Mouse (Mus musculus) heart, embryonic 14.5 days (tissue): ENCODE measurements around the gene Tob2. TPM values are rescaled to one million over a fixed set of nuclear protein-coding genes. Genes with fewer than 3 reads are reported as not detected.

Experiments used
- ATAC-seq: fragments of 200-750 bp; cut with Nextera tagmentation; 2 replicates; pipeline ENCODE4 v1.8.0; 2017; ENCODE audit warnings: low read depth, moderate TSS enrichment; ENCODE audit not compliant: insufficient number of reproducible peaks, insufficient read depth, low FRiP score
- H3K27ac ChIP-seq, 2 experiments: fragments of 200-500 bp in 1 of 2; fragments of 300-500 bp in 1 of 2; sonication (generic) in 1 of 2; replicated peaks in 1 of 2; 2 replicates each; pipeline ENCODE4 v1.5.1; 2012 to 2014; ENCODE audit warnings: low read depth in 2 of 2, low read length in 2 of 2, control low read depth in 1 of 2, mild to moderate bottlenecking in 1 of 2, mixed read lengths in 1 of 2; ENCODE audit not compliant: control insufficient read depth in 1 of 2, insufficient read depth in 1 of 2
- H3K27me3 ChIP-seq: fragments of 300-500 bp; sonication (generic); 2 replicates; pipeline ENCODE4 v1.6.1; 2014; ENCODE audit warnings: mild to moderate bottlenecking, low read length, control low read depth; ENCODE audit not compliant: control insufficient read depth, insufficient read depth
- H3K36me3 ChIP-seq: fragments of 300-500 bp; sonication (generic); 2 replicates; pipeline ENCODE4 v1.6.1; 2014; ENCODE audit warnings: mild to moderate bottlenecking, control low read depth, low read length, mixed read lengths; ENCODE audit not compliant: control insufficient read depth, insufficient read depth
- H3K4me1 ChIP-seq, 2 experiments: fragments of 200-500 bp in 1 of 2; fragments of 300-500 bp in 1 of 2; sonication (generic) in 1 of 2; 2 replicates each; pipeline ENCODE4 v1.6.1; 2012 to 2014; ENCODE audit warnings: low read length in 2 of 2, control low read depth in 1 of 2, mixed read lengths in 1 of 2; ENCODE audit not compliant: control insufficient read depth in 2 of 2, insufficient read depth in 2 of 2
- H3K4me2 ChIP-seq: fragments of 300-500 bp; sonication (generic); 2 replicates; pipeline ENCODE4 v1.6.1; 2014; ENCODE audit warnings: mild to moderate bottlenecking, low read length
- H3K4me3 ChIP-seq, 2 experiments: fragments of 200-500 bp in 1 of 2; fragments of 300-500 bp in 1 of 2; sonication (generic) in 1 of 2; 2 replicates each; pipeline ENCODE4 v1.5.1; 2012 to 2014; ENCODE audit warnings: low read length in 2 of 2, mild to moderate bottlenecking in 2 of 2, control low read depth in 1 of 2, low read depth in 1 of 2, moderate library complexity in 1 of 2; ENCODE audit not compliant: control insufficient read depth in 1 of 2, insufficient read depth in 1 of 2
- H3K9ac ChIP-seq: fragments of 300-500 bp; sonication (generic); 2 replicates; pipeline ENCODE4 v1.6.1; 2014; ENCODE audit warnings: mild to moderate bottlenecking, low read length
- H3K9me3 ChIP-seq: fragments of 300-500 bp; sonication (generic); 2 replicates; pipeline ENCODE4 v1.6.1; 2016; ENCODE audit warnings: low read length, control low read depth; ENCODE audit not compliant: control insufficient read depth
- WGBS: fragments of 180-500 bp; shearing (Covaris S2); extraction: QIAGEN DNeasy Blood & Tissue Kit; methylation state at CpG from one replicate; pipeline ENCODE4 v1.1.7; 2014; 5-methylcytosine and 5-hydroxymethylcytosine counted together
- polyA plus RNA-seq: library from polyadenylated mRNA; unstranded; fragments of >200 nt; fragmentation: Nextera tagmentation; extraction: Ambion mirVana; gene quantifications from 2 replicates; pipeline ENCODE4 v1.2.1, GENCODE M21; 2014

Tob2 gene
- polyA plus RNA-seq, 1 experiment from 2014 or later = 12.4 TPM

DNA sequence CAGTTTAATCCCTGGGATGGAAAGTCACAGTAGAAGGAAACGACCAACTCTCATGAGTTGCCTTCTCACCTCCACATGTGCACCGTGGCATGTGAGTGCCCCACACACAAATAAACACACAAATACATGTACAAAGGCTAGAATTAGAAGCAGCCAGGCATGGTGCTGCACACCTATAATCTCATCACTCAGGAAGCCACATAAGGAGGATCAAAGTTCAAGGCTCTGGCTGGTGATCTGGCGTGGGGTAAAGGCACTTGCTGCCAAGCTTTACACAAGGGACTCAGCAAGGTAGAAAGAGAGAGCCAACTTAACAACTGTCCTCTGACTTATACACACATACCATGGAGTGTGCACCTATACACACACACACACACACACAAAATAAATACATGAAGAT lies 58.2 kb downstream of the Tob2 start:
- no peak overlapping the region for H3K9ac ChIP-seq
- peaks cover 26 to 34% of the 10 kb centered on the region in 2 experiments for H3K4me1 ChIP-seq
- peaks cover 6% of the 10 kb centered on the region; the same call in 1 of the 2 replicates for H3K36me3 ChIP-seq
- 79% methylated on average over 3 of the region's 3 CpGs for WGBS
- H3K27ac ChIP-seq = no peak overlapping the region
- ATAC-seq = no peak
- H3K4me3 ChIP-seq = no peak overlapping the region
- H3K9me3 ChIP-seq = no peaks in the 10 kb centered on the region
- no peak overlapping the region for H3K4me2 ChIP-seq
- no peaks in the 10 kb centered on the region for H3K27me3 ChIP-seq

DNA sequence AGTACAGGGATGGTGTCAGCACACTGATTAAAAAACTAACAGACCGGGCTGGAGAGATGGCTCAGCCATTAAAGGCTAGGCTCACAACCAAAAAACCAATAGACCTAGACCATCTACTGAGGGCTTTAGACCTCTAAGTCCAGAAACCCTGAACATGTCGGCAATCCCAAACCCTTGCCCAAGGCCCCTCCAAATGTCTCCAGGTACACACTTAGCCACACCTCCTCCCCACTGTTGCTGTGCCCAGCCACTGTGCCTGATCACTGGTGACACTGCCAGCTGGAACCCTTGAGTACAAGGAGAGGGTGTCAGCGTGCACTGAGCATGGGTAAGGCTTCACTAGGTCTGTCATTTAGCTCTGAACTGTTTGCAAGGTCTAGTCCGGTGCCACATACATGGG lies 60.2 kb downstream of the Tob2 start:
- no peaks in the 10 kb centered on the region for H3K9me3 ChIP-seq
- H3K4me2 ChIP-seq = no peak overlapping the region
- WGBS = 84% methylated on average over 4 of the region's 4 CpGs
- ATAC-seq = no peak
- peaks cover 11 to 14% of the 10 kb centered on the region in 2 experiments for H3K4me1 ChIP-seq
- no peak overlapping the region for H3K4me3 ChIP-seq
- no peaks in the 10 kb centered on the region for H3K27me3 ChIP-seq
- H3K9ac ChIP-seq = no peak overlapping the region
- no peak overlapping the region for H3K27ac ChIP-seq
- peaks cover 23% of the 10 kb centered on the region for H3K36me3 ChIP-seq

Other genes with a start within 250 kb of the Tob2 start
- 14.0 and 15.0 TPM in 2 replicates for gene L3mbtl2, start 194.9 kb downstream of the Tob2 start, polyA plus RNA-seq
- gene Chadl, start 161.5 kb downstream of the Tob2 start, polyA plus RNA-seq = 1.1 and 1.3 TPM in 2 replicates
- 23.1 and 26.6 TPM in 2 replicates for gene Zc3h7b, start 113.7 kb downstream of the Tob2 start, polyA plus RNA-seq
- 71.1 and 75.3 TPM in 2 replicates for gene Rangap1, start 113.3 kb downstream of the Tob2 start, polyA plus RNA-seq
- gene Tef, start 56.4 kb downstream of the Tob2 start, polyA plus RNA-seq = 23.4 and 25.8 TPM in 2 replicates
- 103 and 106 TPM in 2 replicates for gene Phf5a, start 13.1 kb upstream of the Tob2 start, polyA plus RNA-seq
- 571 and 598 TPM in 2 replicates for gene Aco2, start 13.5 kb upstream of the Tob2 start, polyA plus RNA-seq
- 154 and 156 TPM in 2 replicates for gene Polr3h, start 67.4 kb upstream of the Tob2 start, polyA plus RNA-seq
- 5.5 and 6.7 TPM in 2 replicates for gene Csdc2, start 78.0 kb upstream of the Tob2 start, polyA plus RNA-seq
- gene Pmm1, start 102.1 kb upstream of the Tob2 start, polyA plus RNA-seq = 18.3 and 19.7 TPM in 2 replicates
- gene 1700029P11Rik, start 121.7 kb upstream of the Tob2 start, polyA plus RNA-seq = not detected in 2 replicates
- 57.7 and 64.1 TPM in 2 replicates for gene Xrcc6, start 129.0 kb upstream of the Tob2 start, polyA plus RNA-seq
- gene Desi1, start 175.1 kb upstream of the Tob2 start, polyA plus RNA-seq = 19.8 and 21.8 TPM in 2 replicates
- 160 and 178 TPM in 2 replicates for gene Snu13, start 188.8 kb upstream of the Tob2 start, polyA plus RNA-seq
- not detected in 2 replicates for gene 4930407I10Rik, start 200.4 kb upstream of the Tob2 start, polyA plus RNA-seq
- gene Mei1, start 211.2 kb upstream of the Tob2 start, polyA plus RNA-seq = not detected in 2 replicates